Mouse (Mus musculus): ENCODE measurements around the gene Arid5b. TPM values are rescaled to one million over a fixed set of nuclear protein-coding genes. Genes with fewer than 3 reads are reported as not detected.
"Not testable (repeated sequence)": the region's sequence is repeated elsewhere in the genome, so short reads cannot be mapped to it uniquely, and the experiment has no call there.

The Arid5b gene
- total RNA-seq, 2 experiments from 2014 or later, result 0.59 to 1.6 TPM

DNA sequence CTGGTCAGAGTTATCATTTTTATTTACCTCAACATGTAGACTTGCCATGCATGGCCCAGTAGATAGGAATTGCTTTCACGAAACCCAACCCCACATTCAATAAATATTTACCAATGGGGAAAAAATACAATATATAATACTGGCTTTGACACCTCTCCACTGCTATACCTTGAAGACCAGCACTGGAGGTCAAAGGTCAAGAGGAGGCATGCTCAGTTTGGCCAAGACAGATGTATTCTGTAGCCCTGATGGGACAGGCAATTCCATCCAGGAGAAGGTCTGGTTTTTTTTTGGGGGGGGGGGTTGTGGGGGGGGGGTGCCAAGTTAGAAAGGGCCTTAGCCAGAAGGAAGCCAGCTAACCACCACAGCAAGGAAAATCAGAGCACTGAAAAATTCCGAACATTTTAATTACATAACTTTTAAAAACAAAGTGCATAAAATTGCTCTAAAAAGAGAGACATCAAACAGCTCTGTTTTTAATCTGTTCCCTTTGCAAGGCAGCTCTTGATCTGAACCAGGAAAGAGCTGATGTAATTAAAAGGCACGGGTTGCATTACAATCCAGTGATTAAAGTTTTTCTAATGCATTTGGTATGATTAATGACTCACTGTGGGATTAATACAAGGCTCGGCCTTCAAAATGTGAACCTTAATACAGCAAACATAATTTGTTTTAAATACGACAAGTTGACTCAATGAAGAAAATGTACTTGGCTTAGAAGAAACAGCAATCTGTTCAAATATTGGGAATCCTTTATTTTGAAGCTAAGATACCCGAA, 175.3 kb downstream of the Arid5b start:
- peak; percentile 61 for ATAC-seq (replicated peaks; ENCODE audit: low FRiP score, low TSS enrichment, poor library complexity, severe bottlenecking)

DNA sequence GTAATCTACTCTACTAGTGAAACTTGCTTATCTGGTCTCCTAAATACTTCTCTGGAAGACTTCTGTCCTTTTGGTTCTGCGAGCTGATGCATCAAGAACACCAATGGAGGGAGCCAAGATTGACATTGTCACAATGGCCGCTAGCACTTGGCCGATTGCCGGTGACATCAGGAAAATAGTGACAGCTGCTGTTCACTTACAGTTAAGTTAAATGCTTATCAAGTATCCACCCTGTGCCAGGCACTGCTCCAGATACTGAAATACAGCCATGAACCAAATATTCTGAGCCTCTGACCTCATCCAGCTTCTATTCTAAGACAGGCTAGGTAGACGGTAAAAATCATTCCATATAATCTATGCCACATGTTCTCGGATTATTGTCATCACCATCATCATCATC, 176.0 kb downstream of the Arid5b start:
- ATAC-seq (replicated peaks; ENCODE audit: low FRiP score, low TSS enrichment, poor library complexity, severe bottlenecking), result peak; percentile 86

DNA sequence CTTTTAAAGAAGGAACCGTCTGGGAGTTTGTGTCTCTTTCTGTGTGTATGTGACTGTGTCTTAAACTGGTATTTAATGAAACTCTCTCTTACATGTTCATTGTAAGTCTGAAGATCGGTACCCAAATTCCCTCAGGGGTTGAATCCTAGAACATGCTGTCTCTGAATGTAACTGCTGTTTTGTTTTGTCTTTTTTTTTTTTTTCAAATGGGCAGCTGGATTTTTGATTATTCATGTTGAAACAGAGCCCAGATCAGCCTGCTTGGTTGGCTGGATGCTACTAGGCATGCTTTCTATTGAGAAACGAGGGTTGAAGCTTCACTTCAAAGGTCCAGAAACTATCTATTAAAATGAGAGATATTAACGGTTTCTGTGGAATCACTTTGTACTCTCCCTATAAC, 177.3 kb downstream of the Arid5b start:
- ATAC-seq (replicated peaks; ENCODE audit: low FRiP score, low TSS enrichment, poor library complexity, severe bottlenecking), result no peak

DNA sequence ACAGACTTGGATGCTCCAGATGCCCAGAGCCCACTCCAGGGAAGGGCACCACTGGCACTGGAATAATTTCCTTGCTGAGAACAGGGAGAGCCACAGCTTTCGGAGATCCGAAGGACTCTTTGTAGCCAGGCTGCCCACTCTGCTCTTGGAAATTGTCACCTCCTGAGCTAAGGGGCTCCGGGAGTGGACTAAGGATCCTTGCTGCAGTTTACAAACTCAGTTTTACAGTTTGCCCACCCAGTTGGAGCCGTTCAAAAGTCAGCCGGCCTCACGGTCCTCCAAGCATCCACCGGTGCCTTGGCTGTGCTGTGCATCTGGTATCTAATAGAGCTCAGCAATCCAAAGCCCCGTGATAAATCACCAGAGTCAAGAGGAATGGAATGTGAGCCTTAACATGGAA, 178.0 kb downstream of the Arid5b start:
- ATAC-seq (replicated peaks; ENCODE audit: low FRiP score, low TSS enrichment, poor library complexity, severe bottlenecking), result no peak

DNA sequence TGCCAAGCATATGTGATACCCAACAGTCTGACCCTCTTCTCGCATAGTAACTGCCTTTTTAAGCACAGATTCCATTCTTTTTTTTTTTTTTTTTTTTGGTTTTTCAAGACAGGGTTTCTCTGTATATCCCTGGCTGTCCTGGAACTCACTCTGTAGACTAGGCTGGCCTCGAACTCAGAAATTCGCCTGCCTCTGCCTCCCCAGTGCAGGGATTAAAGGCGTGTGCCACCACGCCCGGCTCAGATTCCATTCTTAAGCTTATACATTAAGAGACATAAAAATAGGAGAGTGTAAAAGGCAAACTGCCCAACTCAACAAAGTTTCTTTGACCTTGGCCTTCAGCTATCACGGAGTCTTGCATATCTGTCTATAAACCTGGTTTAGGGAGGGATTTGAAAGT, 178.7 kb downstream of the Arid5b start:
- ATAC-seq (replicated peaks; ENCODE audit: low FRiP score, low TSS enrichment, poor library complexity, severe bottlenecking), result not testable (repeated sequence)

DNA sequence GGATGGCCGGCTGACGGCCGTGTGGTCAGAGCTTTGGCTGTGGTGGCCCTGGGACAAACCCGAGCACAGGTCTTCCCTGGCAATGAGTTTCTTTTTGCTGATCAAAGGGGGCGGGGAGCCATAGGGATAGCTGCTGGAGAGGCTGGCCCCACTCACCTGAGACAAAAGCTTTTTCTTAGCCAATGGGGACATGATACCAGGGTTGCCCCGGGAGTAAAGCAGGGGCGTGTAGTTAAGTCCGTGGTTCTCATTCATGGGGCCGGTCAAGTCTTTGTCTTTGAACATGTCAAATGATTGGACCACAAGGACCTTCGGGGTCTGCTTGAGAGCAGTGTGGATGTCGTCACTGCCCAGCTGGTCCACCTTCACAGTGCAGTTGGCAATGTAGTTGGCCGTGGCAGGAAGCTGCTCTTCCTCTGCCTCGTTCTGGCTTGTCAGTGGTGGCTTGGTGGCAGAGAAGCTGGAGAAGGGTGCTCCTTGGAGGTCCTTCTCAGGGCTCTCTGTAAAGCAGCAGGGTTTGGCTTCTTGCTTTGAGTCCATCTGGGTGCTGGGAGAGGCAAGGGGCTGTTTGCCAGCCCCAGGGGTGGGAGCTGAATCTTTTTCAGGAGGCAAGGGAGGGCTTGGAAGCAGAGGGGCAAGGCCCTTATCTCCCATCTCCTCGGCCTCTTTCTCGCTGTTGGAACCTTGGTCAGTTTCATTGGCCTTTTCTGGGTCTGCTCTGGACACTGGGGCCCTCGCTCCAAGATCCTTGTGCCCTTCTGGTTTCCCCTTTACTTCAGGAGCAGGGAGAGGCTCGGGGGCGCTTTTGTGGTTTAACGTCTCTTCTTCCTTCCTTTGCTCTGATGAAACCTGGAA, 180.5 kb downstream of the Arid5b start:
- ATAC-seq (replicated peaks; ENCODE audit: low FRiP score, low TSS enrichment, poor library complexity, severe bottlenecking), result no peak

DNA sequence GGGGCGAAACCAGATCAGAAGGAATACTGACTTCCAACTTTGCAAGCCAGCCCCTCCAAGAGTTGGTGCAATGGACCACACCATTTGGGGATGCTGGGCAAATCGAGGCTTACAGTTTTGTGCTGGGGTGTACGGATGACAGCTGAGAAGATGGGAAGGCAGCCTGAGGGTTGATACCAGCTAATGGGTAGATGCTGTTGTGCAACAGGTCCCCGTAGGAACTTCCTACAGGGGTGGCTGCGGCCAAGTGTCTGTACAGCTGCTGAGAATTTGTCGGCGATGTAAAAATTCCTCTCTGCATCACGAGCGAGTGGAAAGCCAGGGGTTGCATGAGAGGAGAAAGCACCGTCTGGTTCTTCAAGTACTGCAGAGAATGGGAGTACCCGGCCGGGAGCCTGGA, 182.1 kb downstream of the Arid5b start:
- no peak for ATAC-seq (replicated peaks; ENCODE audit: low FRiP score, low TSS enrichment, poor library complexity, severe bottlenecking)

DNA sequence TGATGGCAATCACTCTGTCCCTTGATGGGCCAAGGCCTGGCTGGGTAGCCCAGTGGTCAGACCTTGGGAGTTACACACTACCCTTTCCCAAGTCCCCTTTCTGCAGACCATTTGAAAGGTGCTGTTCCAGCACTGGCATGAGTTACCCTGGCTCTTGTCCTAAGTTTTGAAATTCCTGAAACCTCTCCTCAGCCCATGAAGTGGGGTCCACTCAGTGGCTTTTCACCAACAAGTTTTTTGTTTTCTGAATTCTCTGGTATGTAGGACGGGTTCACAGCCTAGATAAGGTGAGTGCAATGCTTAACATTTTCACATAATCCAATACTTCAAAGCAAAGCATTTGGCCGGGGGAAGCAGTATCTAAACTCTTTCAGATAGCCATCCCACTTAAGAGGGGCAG, 183.4 kb downstream of the Arid5b start:
- no peak for ATAC-seq (replicated peaks; ENCODE audit: low FRiP score, low TSS enrichment, poor library complexity, severe bottlenecking)

DNA sequence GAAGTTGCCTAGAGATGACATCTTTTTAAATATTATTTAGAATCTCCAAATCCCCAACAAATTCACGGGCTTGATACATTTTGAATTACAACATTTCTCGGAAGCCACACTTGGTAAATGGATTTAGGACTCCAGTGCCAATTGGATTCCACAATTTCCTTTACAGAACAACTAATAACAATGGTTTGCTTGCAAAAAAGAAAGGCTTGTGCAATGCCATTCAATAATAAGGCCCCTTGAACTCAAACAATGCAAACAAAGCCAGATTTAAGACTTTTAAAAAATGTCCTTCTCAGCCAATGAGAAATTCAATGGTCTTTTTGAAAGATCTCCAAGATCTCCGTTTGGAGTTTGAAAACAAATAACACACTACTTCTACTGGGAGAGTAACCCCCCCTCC, 185.0 kb downstream of the Arid5b start:
- no peak for ATAC-seq (replicated peaks; ENCODE audit: low FRiP score, low TSS enrichment, poor library complexity, severe bottlenecking)

DNA sequence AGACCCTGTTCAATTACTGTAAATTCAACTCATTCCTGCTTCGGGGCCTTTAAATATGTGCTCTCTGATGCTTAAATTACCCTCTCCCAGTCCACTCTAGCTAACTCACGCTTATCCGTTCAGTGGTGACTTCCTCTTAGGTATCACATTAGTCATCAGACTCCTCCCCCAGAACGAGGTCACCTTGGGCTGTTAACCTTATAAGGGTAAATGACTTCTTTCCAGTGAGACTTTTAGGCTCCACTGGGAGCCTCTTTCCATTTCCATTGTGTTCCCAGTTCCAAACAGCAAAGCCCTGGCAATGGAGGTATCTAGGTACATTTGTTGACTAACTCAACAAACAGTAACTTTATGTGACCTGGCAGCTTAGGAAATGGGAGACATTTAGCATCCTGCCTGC, 186.7 kb downstream of the Arid5b start:
- ATAC-seq (replicated peaks; ENCODE audit: low FRiP score, low TSS enrichment, poor library complexity, severe bottlenecking), result no peak

DNA sequence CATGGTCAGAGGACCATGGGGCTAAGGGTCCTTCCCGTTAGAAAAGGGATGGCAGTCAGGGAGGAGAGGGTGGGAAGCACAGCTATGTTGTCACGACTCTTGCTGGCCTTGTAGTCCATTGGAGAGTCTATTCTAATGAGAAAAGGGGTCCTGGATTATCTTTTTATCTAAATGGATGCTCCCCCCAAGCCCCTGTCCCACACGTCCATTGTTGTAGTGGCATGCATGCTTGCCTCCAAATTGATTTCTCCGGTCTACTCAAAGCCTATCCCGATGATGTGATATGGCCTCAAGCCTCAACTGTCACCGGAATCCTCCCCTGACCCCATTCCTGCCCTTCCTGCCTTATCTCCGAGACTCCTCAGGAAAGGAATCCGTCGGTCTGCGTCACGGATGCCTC, 187.5 kb downstream of the Arid5b start:
- no peak for ATAC-seq (replicated peaks; ENCODE audit: low FRiP score, low TSS enrichment, poor library complexity, severe bottlenecking)

DNA sequence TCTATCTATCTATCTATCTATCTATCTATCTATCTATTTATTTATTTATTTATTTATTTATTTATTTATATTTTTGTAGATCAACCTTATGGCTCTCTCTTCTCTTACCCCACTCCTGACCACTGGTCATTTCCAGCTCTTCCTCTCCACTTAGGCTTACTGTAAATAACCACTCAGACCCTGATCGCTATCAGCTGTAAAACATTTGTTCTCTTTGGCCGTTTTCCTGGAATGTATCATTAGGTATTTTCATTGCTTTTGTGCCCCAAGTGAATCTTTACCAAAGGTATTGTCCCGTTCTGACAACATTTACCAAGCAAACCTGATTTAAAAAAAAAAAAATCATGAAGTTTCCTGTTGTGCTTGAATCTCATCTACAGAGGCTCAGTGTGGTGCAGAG, 188.0 kb downstream of the Arid5b start:
- no peak for ATAC-seq (replicated peaks; ENCODE audit: low FRiP score, low TSS enrichment, poor library complexity, severe bottlenecking)

DNA sequence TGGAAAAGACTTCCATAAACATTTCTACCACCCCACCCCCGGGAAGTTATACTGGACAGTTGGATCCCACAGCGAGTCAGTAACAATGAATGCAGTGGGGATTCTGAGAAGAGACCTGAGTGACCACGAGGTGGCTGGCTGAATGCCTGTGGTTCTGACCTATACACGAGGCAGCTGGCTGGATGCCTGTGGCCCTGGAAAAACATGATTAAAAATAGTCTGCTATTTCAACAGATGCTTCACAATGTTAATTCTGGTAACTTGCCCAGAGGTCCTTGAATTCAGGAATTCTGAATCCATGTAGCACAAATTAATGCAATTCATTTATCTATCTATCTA, 188.4 kb downstream of the Arid5b start:
- no peak for ATAC-seq (replicated peaks; ENCODE audit: low FRiP score, low TSS enrichment, poor library complexity, severe bottlenecking)

DNA sequence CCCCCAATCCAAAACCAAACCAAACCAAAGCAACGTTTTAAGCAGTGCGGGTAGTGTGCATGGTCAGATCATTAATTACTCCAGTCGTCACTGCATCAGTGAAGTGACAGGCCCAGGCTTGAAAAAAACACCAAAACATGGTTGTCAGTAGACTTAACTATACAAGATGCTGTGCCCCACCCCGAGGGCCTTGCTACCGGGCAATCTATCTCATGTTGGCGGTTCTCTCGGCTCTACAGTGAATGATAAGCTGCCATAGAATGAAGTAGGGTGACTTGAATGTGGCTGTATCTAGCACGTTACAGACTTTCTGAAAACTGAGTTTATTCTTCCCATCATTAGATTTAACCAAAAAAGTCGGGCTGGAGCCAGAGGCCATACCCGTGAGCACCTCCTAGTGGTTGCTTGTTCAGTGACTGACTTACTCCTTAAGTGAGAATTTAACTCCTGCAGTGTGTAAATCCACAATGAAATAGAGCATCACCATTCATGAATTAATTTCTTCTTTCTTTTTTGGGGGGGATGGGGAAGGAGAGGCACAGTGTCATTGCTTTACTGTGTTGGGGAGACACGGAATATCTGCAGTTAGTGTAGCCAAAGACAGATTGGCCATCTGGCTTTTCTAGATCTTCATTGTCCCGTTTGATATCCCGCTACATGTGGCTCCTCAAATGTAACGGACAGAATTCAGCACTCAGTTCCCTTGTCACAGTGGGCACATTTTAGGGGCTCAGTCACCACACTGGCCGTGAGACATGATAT, 188.9 kb downstream of the Arid5b start:
- ATAC-seq (replicated peaks; ENCODE audit: low FRiP score, low TSS enrichment, poor library complexity, severe bottlenecking), result peak; percentile 85

DNA sequence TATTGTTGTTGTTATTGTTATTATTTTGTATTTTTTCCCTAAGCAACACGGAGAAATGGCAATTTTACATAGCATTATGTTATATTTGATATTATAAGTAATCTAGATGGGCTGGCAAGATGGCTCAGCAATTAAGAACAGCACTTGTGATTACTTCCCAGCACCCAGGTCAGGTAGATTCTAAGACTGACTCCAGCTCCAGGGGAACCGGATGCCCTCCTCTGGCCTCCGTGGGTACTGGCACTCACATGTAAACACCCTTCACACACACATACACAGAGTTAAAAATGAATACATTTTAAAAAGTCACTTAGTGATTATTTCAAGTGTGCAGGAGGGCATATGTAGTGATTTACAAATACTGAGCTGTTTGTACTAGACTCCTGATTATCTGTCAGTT, 190.8 kb downstream of the Arid5b start:
- no peak for ATAC-seq (replicated peaks; ENCODE audit: low FRiP score, low TSS enrichment, poor library complexity, severe bottlenecking)

DNA sequence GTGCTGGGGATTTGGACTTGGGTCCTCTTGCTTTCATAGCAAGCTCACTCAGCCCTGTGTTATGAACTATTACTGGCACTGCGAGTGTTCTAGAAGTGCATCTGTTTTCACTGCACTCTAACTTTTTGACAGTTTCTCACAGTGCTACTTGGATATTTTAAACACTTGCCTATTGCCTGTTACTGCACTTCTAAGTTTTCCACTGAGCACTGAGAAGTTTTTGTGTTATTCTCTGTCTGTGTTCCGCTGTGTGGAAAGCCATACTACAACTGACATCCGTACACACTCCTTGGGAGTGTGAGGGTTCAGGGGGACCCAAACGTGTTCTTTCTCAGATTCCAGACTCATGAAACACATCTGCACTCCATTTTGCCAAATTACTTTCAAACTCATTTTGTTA, 191.6 kb downstream of the Arid5b start:
- no peak for ATAC-seq (replicated peaks; ENCODE audit: low FRiP score, low TSS enrichment, poor library complexity, severe bottlenecking)

DNA sequence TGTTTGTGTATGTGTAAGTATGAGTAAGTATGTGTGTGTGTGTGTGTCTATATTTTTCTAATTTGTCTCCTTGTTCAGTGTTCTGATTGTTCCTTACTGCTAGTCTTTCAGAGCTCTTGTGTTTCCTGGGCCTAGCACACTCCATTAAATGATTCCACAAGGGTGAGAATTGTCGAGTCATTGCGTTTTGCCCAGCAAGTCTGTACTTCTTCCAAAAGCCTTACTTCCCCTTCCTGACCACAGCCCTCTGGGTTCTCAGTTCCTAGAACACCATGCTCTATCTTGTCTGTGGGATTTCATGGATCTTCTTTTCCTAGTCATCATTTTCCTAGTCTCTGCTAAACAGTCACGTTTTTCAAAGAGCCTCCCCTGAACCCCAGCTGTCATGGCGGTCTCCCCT, 193.0 kb downstream of the Arid5b start:
- ATAC-seq (replicated peaks; ENCODE audit: low FRiP score, low TSS enrichment, poor library complexity, severe bottlenecking), result no peak

DNA sequence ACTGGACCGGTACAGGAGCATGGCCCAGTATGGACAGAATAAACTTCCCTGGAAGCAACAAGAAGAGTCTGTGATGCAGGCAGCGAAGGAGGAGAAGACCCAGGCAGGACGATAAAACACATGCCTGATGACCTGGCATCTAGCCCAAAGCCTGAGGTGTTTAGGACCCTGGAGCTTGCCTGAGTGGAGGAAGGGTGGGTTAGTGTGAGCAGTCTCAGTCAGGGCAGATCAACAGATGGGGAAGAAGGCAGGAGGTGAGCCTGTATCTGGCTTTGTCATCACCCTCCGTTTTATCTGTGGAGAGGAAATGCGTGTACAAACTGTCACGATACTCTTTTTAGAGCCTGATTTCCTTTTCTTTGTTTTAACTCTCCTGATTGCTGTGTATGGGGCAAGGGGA, 196.8 kb downstream of the Arid5b start:
- ATAC-seq (replicated peaks; ENCODE audit: low FRiP score, low TSS enrichment, poor library complexity, severe bottlenecking), result peak; percentile 37; the same call in 1 of the 2 replicates

DNA sequence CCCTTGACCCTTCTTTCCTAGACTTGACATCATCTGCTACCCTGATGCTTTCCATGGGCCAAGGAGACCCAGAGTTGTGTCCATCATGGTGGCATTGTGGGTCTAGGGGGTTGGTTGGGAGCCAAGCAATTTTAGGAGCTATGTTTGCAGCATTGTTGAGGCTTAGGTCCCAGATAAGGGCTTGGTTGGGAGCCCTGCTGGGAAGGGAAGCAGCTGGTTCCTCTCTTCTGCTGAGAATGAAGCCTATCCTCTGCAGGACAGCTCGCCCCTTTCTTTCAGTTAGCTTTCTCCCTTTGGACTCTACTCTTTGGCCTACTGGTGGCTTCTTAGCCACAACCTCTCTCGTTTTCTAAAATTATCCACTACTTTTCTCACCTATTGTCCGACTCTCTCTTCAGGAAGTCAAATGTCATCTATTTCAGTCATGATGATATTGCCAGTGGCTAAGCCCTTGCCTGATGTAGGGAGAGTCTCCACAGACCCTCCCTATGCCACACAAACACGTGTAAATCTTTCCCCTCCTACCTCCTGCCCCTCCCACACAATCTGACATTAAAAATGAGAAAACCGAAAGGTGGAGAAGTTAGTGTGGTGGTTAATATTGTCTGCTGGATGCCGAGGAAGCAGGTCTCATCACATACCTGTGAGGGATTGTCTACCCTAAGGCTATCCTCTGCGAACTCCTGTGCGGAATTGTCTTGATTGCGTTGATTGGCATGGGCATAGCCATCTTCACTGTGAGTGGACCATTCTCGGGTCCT, 198.4 kb downstream of the Arid5b start:
- no peak for ATAC-seq (replicated peaks; ENCODE audit: low FRiP score, low TSS enrichment, poor library complexity, severe bottlenecking)

DNA sequence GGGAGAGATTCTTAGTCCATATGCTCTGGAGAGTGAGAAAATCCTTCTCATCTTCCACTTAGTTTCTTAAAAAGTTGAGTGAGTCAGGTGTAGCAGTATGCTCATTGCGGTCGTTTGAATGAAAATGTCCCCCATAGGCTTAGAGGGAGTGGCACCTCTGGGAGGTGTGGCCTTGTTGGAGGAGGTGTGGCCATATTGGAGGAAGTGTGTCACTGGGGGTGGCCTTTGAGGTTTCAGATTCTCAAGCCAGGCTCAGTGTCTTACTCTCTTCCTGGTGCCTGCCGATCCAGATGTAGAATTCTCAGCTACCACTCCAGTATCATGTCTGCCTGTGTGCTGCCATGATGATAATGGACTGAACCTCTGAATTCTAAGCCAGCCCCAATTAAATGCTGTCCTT, 199.8 kb downstream of the Arid5b start:
- no peak for ATAC-seq (replicated peaks; ENCODE audit: low FRiP score, low TSS enrichment, poor library complexity, severe bottlenecking)
